Mouse (Mus musculus) thymus, adult 2 months (tissue): ENCODE results near the gene Rnf222.

Experiments used
- CTCF ChIP-seq: fragments of 200-500 bp; IDR thresholded peaks from 2 replicates; pipeline ENCODE4 v1.5.1; 2012; ENCODE audit warnings: mild to moderate bottlenecking, control low read depth, low read length, moderate library complexity, borderline replicate concordance; ENCODE audit not compliant: control insufficient read depth, poor library complexity, insufficient read depth; ENCODE audit errors: extremely low read depth
- POLR2A ChIP-seq: fragments of 200-500 bp; IDR thresholded peaks from 2 replicates; pipeline ENCODE4 v1.6.1; 2012; ENCODE audit warnings: mild to moderate bottlenecking, low read length, control low read depth, moderate library complexity; ENCODE audit not compliant: control insufficient read depth, poor library complexity, insufficient read depth; ENCODE audit errors: extremely low read depth

GRCm38 (mm10) chr11:68902367-68902766, 14.0 kb downstream of the Rnf222 start:
- TF ChIP-seq CTCF (no peak), POLR2A (no peak)
